Mouse (Mus musculus) A20 (cell line): ENCODE measurements around the gene Epha8.

Experiments used
- DNase-seq: peaks from one replicate; pipeline ENCODE4 v3.0.0-alpha.2; 2011; ENCODE audit warnings: low read depth, low spot score

Gene Epha8

DNA sequence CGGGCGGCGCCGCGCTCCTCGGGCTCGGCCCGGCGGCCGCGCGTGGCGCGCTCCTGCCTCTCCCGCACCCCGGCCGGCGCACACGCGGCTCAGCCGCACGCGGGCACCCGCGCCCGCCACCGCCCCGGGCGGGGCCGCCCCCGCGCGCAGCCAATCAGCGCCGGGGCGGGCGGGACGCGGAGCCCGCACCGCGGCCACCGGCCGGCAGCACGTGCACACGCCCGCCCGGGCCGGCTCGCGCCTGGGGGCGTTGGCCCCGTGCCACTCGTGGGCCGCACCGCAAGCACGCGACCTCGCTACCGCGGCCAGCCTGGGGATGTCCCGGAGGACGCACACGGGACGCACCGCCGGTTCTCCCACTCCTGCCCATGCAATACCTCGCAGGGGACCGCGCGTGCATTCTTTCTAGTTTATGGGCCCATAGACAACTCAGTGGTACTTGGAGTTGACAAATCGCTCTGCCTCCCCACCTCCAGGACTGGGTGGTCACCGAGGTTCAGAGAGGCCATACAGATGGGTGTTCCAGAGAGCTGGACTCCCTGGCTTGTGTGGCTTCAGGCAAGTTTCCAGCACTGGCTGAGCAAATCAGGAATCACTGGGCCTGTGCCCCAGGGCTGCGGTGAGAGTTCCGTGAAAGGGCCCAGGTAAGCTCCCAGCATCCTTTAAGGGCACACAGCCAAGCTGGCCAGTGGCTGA lies at the start of gene Epha8:
Gene Epha8 (minus strand): TSS at position 66 of the 696 bp plus-strand sequence.
- no peak for DNase-seq

DNA sequence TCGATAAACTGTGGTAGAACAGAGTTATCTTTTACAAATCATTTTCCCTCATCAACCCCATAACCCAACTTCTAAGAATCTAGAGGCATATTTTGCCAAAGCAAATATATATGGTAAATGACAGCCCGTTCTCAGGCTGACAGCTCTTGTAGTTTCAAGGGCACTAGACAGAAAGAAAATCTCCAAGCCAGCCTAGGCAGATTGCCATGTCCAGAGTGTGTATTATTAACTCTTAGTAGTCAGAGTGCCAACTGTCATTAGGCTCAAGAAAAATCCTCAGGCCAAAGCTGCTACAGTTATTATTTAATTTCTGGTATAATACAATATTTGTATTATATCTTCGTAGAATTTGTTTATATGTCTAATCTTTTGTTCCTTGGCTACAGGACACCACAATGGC lies 45.2 kb upstream of the Epha8 start:
- DNase-seq: no peak

DNA sequence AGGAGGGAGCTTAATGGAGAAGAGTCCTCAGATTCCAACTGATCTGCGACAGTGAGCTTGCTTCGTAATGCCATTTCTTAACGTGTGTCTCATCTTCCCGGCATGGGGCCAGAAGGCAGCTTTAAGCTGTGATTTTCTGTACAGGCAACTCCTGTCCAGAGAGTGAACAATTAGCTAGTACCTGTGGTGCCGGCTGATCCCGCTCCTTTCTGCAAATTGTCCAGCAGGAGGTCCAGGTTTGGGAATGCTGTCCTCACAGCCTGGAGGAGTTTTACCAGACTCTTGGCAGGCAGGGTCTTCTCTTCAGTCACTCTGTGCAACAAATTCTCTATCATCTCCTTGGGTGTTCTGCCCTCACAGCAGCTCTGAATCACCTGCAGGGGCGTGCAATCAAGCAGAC lies 44.4 kb upstream of the Epha8 start:
- DNase-seq: no peak

DNA sequence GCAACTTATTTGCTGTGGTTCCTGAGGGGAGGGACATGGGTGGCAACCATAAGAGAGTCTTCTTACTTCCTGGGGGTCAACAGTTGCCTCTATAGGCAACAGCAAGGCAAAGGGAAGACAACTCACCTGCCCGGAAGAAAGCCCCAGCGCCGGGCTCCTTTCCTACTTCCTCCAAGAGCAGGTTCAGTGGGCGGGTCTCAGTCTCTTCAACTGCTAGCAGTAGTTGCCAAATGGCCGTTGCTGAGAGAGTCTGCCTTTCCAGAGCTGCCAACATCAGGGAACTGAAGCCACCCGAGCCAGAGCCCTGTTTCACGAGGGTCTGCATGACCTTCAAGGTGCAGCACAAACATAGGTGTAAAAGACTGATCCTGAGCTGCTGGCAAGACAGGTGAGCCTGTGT lies 41.8 kb upstream of the Epha8 start:
- no peak for DNase-seq

DNA sequence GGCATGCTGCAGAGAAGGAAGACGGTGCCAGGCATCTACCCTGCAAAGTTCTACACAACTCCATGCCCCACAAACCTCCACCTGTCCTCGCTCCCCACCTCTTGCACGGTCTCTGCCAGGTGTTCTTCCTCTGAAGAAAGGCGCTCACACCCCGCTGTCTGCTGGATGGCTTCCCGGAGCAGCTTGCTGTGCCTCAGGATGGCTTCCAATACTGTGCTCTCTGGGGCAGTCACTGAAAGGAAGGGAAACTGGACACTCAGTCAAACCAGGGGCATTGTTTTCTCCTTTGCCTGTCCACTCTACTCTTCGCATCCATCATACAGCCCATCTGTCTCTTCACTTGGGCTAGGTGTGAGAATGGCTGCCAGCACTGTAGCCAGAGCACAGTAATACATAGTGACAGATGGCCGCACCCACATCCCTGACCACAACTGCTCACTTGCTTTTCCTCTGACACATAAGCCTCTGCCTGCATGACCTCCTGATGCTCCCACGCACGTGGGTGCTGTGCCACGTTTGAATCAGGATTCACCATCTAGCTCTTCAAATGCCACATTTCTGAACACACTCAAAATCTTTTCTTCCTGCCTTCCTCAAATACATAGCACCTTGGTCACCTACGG lies 41.2 kb upstream of the Epha8 start:
- no peak for DNase-seq

DNA sequence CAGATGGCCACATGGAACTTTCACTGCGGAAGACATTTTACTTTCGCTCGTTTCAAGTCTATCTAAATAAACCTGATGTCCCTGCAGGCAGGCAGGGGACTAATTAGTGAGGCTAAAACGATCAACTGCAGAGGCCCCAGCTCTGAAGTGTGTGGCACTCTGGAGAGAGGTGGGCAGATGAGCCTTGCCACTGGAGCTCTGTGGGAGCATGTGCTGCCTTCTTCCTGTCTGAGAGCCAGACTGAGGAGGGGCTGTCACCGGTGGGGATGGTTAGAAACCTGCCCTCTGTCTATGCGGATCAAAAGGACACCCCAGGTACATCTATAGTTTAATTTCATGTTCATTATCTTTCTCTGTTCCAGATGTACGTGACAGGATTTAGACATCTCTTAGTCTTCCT lies 40.3 kb upstream of the Epha8 start:
- no peak for DNase-seq

DNA sequence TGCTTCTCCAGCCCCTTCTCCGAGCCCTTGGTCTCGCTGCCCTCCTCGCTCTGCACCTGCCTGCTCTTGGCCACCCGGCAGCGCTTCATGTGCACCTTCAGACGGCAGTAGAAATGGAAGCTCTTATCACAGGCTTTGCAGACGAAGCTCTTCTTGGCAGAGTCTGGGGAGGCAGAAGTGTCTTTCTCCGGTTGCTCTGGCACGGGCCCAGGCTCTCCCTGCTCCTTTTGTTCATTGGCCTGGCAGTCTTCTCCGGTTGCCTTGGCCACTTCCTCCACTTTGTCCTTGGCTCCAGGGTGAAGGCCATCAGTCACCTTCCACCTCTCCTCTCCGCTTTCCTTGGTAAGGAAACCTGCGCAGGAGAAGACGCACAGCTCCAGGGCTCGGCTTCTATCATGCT lies 38.7 kb upstream of the Epha8 start:
- no peak for DNase-seq

DNA sequence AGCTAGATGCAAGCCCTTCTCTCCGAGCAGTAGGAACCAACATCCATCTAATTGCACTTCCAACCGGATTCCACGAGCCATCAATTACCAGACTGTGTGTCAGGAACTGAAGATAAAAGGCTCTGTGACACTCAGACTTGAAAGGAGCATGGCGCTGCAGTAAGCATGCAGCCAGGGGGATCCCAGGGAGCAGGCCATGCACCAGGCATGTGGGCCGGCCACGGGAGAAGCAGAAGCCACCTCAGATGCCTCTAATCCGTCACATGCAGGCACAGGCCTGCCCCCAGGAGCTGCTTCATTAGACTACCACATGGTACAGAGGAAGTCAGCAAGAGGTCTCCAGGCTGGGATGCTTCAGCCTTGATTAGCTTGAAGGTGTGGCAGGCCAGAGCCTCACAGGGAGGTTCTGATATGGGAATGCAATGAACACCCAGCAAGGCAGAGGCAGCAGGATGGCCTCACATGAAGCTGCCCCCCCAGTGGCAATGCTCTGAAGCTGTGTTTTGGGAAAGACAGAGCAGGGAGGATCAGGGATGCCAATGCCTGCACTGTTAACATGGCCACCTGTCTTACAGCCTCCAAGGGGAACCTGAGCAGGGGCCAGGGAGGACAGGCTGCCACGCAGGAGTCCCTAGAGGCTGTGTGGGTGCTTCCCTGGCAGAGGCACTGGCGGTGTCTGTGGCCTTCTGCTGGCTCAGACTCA lies 25.5 kb upstream of the Epha8 start:
- DNase-seq: no peak

DNA sequence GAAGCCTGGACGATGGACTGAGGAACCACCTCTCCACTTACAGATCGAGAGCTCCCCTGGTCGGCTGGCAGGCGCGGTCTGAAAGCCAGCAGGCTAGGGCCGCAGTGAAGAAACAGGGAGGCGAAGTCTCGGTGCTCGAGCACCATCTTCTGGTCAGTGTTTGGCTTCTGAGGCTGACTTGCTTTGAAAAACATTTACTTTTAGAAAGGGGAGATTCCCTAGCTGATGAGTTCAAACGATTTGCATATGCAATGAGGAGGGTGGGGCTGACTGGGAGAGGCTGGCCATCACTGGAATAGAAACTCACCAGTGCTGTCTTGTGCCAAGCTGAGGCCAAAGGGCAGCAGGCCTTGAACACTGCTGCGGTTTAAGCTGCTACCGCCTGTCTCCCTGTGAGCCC lies 24.7 kb upstream of the Epha8 start:
- peak; percentile 77 for DNase-seq

DNA sequence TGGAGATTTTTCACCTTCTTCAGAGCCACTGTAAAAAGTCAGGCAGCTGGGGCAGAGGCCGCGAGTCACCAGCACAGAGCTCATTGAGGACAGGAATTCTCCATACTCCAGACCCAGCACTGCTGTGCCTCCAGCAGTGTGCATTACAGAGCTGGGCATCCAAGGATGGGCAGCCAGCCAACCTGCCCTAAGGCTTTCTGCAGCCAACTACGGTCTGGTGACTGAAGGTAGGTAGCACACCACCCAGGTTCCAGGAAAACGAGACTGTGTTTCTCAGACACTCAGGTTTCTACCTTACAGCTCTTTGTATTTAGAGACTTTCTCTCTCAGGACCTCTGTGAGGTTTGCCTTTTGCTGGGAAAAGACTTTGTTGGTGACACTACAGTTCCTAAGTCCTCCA lies 24.3 kb upstream of the Epha8 start:
- DNase-seq: no peak

DNA sequence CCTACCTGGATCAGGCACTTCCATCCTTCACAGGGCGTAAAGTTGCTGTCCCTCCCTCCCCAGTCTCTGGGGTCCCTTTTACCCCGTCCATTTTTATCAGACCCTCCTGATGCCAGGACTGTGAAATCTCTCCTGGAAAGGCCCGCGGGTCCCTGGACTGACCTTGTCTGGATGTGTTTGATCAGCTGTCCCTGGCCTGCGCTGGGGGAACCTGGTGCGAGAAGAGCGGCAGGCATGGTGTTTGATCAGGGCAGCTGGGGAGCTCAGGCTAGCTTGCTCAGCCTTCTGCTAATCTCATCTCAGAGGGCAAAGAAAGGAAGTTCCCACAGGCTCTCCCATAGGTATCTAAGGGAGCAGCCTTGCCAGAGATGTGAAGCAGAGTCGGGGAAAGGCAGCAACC lies 20.6 kb upstream of the Epha8 start:
- no peak for DNase-seq

DNA sequence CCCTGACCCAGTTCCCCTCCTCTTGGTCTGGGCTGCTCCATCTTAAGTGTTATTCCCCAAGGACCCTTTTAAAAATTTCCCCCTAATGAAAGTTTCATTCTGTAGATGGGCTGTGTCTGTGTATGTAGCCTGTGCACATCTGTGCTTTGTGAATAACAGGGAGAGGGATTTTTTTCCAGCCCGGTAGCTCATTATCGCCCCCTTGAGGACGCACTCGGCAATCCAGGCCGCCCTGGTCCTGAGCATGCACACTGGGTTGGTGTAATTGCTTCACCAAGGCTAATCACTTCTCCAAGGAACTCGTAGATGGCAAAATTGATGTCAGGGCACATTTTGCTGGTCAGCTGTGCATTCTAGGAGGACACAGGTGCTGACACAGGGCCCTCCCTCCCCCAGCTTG lies 14.3 kb upstream of the Epha8 start:
- peak; percentile 48 for DNase-seq

DNA sequence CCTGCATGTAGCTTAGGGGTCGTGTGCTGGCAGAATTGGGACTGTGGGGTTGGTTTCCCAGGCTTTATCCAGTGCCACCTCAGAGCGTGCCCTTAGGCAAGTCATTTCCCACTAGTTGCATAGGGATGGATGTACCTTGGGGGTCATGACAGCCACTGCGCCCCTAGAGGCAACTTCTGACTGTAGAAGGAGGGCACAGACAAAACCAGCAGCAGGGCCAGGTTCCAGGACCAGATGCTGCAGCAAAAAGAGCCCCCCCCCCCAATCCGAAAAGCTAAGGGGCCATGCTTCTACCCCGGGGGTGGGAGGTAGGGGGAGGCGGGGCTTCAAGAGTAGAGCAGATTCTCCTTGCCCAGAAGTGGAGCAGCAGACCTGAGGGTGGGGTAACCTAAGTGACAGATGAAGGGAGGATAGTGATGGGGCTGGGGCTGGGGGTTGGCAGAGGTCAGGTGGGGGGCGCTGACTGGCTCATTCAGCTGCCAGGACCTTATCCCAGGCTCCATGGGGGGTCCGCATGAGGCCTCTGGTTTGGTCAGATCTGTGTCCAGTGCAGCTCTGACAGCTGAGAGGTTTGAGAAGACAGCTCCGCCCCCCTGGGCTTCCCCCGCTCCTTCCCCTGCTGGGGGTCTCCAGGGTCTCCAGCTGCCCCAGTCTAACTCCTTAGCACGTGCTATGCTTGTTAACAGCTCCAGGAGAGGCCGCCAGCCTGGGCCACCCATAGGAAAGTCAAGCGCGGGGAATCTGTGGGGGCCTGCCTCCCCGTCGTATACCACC lies 13.1 kb upstream of the Epha8 start:
- DNase-seq: no peak

DNA sequence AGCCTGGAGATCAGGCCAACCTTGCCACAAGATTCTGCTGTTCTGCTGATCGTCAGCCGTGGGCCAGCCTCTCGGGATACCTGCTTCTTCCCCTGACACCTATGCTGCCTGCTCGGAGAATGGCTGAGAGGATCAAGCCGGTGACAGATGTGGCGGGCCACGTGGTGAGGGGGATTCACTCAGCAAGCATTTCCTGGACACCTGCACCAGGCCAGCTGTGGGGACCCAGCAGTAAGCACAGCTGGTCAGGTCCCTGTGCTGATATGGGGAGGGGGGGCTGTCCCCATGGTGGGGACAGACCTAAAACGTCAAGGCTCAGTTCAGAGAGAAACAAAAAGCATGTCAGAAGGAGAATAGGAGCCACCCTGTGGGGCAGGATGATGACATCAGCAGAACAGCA lies 12.5 kb upstream of the Epha8 start:
- peak; percentile 89 for DNase-seq

DNA sequence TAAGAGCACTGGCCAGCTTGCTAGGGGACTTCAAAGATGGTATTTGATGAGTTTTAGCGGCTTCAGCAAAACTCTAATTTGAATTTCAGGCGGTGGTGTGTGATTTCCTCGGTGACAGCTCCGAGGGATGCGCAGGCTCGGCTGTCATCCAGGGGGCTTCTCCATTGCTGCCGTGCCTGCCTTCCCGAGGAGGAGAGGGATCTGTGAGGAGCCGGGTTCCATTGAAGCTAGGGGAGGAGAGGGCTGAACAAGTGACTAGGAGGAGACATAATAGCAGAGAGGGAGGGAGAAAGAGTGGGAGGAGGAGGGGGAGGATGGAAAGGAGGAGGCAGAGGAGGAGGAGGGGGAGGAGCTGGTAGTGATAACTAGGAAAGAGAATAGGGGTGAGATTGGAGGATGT lies 10.9 kb upstream of the Epha8 start:
- no peak for DNase-seq

DNA sequence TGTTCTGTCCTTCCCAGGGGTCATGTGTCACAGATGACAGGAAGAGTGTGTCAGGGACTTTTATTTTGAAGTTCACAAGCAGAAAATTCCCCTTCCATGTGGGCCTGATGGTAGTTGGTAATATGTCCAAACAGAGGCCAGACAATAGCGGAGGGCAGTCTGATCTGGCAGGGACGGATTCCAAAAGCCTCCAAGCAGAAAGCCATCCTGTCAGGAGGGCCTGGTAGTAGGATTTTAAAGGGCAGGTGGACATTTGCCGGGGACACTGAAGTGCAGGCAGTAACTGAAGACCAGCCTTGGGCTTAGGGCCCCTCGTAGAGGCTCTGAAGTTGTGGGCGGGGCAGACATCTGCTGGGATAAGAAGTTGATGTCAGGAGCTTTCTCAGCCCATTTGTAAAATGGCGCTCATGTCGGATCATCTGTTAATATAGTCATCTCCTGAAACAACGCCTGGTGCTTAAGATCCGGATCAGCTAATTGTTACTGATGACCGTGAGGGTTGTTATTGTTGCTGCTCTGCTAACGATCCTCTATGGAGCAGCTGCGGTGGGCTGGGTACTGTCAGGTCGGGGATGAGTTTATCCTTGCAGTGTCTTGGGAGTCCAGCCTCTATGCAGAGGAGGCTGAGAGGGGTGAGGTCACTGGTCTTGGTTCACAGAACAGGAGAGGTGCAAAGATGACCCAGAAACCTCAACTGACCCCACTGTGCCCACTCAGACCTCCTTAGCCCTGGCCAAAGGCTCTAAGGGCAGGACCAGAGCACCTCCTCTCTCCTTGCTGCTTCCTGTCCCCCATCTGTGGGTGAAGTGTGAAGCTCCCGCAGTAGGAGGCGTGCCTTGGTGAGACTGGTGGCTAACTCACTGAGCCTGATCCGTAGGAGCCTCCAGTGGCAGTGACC lies 10.1 kb upstream of the Epha8 start:
- no peak for DNase-seq

DNA sequence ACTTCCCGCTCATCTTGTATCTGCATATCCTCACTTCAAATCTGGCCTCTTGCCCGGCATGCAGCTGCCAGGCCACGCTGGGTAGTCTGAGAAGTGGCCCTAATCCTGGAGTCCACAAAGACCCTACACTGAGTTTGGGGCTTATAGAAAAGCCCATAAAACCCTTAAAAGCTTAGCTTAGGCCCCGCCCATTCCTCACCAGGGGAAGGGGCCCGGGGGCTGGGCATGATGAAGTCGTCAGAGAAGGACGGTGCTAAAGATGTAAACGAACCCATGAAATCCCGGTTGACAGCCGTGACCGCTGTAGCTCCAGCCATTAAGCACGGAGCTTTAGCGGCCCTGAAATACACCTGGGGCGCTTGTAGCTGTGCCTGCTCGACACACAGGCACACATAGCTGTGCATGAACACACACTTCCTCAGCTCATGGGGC lies 8.4 kb upstream of the Epha8 start:
- no peak for DNase-seq

DNA sequence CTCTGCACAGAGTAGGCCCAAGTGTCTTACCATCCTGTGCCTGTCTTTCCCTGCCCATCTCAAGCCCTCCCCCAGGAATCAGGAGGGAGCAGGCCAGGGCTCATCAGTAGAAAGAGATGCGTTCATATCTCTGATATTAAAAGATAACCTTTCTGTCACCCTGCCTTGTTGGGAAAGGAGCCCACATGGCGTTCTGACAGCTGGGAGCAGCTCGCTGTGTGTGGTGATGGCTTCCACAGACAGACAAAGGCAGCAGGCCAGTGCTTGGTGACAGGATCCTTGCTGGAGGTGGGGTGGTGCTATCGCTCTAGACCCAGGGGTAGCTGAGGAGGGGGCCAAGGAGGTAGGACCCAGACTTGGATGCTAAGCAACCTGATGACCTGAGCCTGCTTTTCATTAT lies 5.8 kb upstream of the Epha8 start:
- no peak for DNase-seq

DNA sequence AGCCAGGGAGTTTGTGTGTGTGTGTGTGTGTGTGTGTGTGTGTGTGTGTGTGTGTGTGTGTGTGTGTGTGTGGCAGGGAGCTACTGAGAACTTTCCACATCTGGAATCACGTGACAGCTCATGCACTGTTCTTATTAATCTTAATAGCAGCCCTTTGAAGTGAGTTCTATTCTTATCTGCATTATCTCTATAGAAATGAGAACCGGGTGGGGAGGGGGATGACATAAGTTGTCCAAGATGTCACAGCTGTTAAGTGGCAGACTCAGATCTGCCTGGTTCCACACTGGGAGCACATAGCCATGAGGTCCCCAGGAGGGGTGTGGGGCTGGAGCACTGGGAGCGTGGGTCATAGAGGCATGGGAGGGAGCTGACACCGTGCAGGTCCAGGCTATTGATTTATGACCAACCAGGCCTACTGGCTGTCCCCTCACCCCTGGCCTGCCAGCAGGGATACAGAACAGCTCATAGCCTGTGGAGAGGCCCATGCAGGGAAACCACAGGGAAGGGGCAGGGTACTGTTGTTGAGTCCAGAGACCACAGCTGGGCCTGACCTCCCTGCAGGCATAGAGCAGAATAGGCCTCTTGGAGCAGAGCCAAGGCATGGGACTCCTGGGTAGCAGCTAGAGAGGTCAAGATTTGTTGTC lies 5.1 kb upstream of the Epha8 start:
- DNase-seq: no peak

DNA sequence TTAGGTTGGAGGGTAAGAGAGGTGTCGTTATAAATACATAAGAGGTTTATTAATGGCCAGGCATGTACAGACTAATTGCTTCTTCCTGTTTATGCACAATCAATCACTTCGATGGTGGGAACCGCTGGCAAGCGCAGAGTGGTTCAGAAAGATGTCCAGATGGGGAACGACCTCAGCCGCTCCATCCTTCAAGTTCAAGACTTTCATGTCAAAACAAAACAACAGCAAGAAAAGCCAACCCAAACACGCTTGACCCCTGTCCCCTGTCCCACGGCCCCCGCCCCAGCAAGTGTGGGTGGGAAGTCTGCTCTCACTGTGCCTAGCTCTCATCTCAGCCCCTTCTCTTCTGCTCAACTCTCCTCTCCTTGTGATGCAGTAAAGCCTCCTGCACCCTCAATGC lies 4.0 kb upstream of the Epha8 start:
- DNase-seq: no peak

DNA sequence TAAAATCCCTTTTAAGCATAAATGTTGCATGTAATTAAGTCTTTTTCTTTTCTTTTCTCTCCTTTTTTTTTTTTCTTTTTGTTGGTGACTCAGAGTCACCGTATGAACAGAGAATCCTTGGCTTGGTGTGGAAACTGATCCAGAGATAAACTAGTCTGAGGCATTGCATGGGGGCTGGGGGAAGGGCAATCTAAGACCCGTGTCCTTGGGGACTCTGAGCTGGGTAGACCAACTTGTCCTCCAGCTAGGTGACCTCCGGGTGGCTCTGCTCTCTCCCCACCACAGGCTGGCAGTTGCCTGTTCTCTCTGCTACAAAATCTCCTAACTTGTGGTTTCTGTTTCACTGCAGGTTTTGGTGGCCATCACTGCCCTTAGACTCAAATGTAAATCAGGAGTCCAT lies 3.5 kb upstream of the Epha8 start:
- DNase-seq: no peak
